Mouse (Mus musculus): ENCODE data around the gene Ubp1. TPM values are rescaled to one million over a fixed set of nuclear protein-coding genes. Genes with fewer than 3 reads are reported as not detected.

Gene Ubp1
- polyA plus RNA-seq, 1 experiment from 2014 or later, result 30.2 TPM

DNA sequence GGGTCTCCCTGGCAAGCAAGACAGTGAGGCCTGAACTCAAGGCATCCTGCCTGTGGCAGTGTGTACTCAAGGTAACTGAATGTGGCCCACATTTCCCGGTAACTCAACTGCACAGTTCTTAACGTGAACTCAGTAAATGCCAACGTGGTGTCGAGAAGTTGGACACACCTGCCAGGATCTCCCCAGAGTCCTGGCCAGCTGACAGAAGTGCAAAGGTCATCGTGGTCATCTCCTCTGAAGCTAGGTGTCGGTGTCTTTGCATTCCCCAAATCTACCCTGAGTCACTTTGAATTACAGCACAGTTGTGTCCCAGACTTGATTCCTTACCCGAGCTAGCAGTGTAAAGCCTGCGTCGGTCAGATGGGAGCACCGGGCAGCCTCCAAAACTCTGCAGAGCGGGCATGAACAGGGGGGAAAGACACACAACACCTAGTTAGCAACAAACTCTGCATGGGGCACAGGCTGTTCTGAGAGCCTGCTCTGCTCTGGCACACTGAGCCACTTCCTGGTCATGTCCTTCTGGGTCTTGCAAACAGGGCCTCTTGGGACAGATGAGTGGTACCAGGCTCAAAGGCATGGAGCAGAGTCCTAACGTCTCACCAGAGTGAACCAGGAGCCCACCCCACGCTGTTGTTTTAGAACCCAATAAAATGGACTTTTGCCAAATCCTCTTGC lies 54.3 kb downstream of the Ubp1 start:
- H3K4me2 ChIP-seq, result no peak overlapping the region
- ATAC-seq (ENCODE audit: insufficient number of reproducible peaks, low FRiP score, low TSS enrichment, low read depth), result no peak
- H3K27me3 ChIP-seq, result no peaks in the 10 kb centered on the region; the same call in 1 of the 2 replicates
- no peak overlapping the region for H3K27ac ChIP-seq
- peaks cover 3% of the 10 kb centered on the region; the same call in 1 of the 2 replicates for H3K4me1 ChIP-seq
- H3K4me3 ChIP-seq, result no peak overlapping the region
- H3K36me3 ChIP-seq, result 0 out of 2 replicates have a peak, but pooled peaks cover under 1% of the 10 kb centered on the region
- no peaks in the 10 kb centered on the region for H3K9me3 ChIP-seq
- 79% methylated on average over 13 of the region's 13 CpGs for WGBS
- no peak overlapping the region for H3K9ac ChIP-seq

DNA sequence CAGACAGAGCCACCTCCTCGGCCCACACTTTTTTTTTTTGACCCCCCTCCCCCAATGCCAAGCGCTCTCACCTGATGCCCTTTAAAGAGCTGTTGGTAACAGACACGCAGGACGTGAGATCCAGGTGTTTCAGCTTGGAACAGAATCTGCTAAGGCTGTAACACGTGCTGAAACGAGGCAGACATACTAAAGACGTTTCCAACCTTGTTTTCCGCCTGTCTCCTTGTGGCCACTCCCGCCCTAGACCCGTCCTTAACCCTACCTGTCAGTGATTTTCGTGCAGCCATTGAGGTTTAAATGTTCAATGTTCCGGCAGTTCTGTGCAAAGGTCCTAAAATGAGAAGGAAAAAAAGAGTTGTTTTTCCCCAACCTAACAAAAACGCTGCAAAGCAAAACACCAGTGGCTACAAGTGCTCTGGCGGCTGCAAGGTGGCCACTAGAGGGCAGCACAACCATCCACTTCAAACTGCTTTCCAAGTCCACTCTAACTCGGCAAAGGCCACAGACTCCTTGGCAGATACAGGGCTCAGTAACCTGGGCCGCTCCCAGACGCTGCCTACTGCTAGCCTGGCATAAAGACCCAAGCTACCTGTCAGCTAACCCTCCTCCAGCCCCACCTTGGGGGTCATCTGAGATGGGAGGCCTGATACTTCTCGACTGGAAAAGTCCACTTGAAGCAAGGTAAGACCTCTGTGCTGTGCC lies 60.0 kb downstream of the Ubp1 start:
- Histone ChIP-seq H3K4me3 (peak overlapping the region; percentile 19), H3K4me1 (peaks cover 9% of the 10 kb centered on the region; the same call in 1 of the 2 replicates), H3K27ac (no peak overlapping the region), H3K4me2 (peak overlapping the region; percentile 44), H3K9ac (0 out of 2 replicates have a peak overlapping the region, but pooled peaks have one; percentile 2), H3K27me3 (no peaks in the 10 kb centered on the region; the same call in 1 of the 2 replicates), H3K9me3 (no peaks in the 10 kb centered on the region), H3K36me3 (no peaks in the 10 kb centered on the region)
- peak; percentile 76; the same call in 1 of the 2 replicates for ATAC-seq (ENCODE audit: insufficient number of reproducible peaks, low FRiP score, low TSS enrichment, low read depth)
- WGBS, result 18% methylated on average over 18 of the region's 18 CpGs

- Histone ChIP-seq H3K36me3 (no peaks in the 10 kb centered on the region), H3K4me1 (peaks cover 9% of the 10 kb centered on the region; the same call in 1 of the 2 replicates), H3K9me3 (no peaks in the 10 kb centered on the region), H3K9ac (no peak overlapping the region), H3K27me3 (no peaks in the 10 kb centered on the region; the same call in 1 of the 2 replicates), H3K4me3 (no peak overlapping the region), H3K4me2 (no peak overlapping the region), H3K27ac (no peak overlapping the region)
- no peak for ATAC-seq (ENCODE audit: insufficient number of reproducible peaks, low FRiP score, low TSS enrichment, low read depth)
- WGBS, result 93% methylated on average over 7 of the region's 7 CpGs
Measured at GRCm38 (mm10) chr9:113992810-113993209, 62.1 kb downstream of the Ubp1 start.

DNA sequence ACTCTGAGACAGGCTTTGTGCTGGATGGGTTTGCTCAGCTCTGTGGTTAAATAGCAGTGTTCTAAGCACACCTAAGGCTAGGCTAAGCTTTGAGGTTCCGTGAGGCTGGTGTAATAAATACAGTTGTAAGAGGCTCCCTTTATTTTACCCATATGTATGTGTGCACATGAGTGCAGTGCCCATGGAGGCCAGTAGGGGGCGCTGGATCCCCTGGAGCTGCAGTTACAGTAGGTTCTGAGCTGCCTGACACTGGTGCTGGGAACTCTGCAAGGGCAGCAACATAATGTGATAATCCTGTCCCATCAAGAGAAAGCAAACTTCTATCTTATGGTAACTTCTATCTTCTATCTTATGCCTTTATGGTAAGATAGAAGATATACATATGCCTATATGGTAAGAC lies 67.6 kb downstream of the Ubp1 start:
- Histone ChIP-seq H3K9me3 (no peaks in the 10 kb centered on the region; the same call in 1 of the 2 replicates), H3K9ac (no peak overlapping the region), H3K36me3 (peaks cover 2% of the 10 kb centered on the region; the same call in 1 of the 2 replicates), H3K4me1 (no peaks in the 10 kb centered on the region), H3K4me2 (no peak overlapping the region), H3K27ac (no peak overlapping the region), H3K4me3 (no peak overlapping the region), H3K27me3 (no peaks in the 10 kb centered on the region)
- 63% methylated on average over 2 of the region's 2 CpGs for WGBS
- no peak for ATAC-seq (ENCODE audit: insufficient number of reproducible peaks, low FRiP score, low TSS enrichment, low read depth)

GRCm38 (mm10) chr9:114006801-114007200 lies 76.1 kb downstream of the Ubp1 start:
- no peaks in the 10 kb centered on the region; the same call in 1 of the 2 replicates for H3K9me3 ChIP-seq
- 0 out of 2 replicates have a peak, but pooled peaks cover 2% of the 10 kb centered on the region for H3K36me3 ChIP-seq
- no peaks in the 10 kb centered on the region for H3K27me3 ChIP-seq
- H3K9ac ChIP-seq, result no peak overlapping the region
- H3K4me2 ChIP-seq, result no peak overlapping the region
- no peak for ATAC-seq (ENCODE audit: insufficient number of reproducible peaks, low FRiP score, low TSS enrichment, low read depth)
- no peak overlapping the region for H3K4me3 ChIP-seq
- no peak overlapping the region for H3K27ac ChIP-seq
- H3K4me1 ChIP-seq, result no peaks in the 10 kb centered on the region
- 67% methylated on average over 9 of the region's 9 CpGs for WGBS

- Histone ChIP-seq H3K4me2 (no peak overlapping the region), H3K4me1 (no peaks in the 10 kb centered on the region), H3K9me3 (no peaks in the 10 kb centered on the region), H3K9ac (no peak overlapping the region), H3K27me3 (no peaks in the 10 kb centered on the region), H3K36me3 (no peaks in the 10 kb centered on the region), H3K27ac (no peak overlapping the region), H3K4me3 (no peak overlapping the region)
- ATAC-seq (ENCODE audit: insufficient number of reproducible peaks, low FRiP score, low TSS enrichment, low read depth), result no peak
- 92% methylated on average over 9 of the region's 9 CpGs for WGBS
Measured at GRCm38 (mm10) chr9:114007850-114008350, 77.2 kb downstream of the Ubp1 start.

DNA sequence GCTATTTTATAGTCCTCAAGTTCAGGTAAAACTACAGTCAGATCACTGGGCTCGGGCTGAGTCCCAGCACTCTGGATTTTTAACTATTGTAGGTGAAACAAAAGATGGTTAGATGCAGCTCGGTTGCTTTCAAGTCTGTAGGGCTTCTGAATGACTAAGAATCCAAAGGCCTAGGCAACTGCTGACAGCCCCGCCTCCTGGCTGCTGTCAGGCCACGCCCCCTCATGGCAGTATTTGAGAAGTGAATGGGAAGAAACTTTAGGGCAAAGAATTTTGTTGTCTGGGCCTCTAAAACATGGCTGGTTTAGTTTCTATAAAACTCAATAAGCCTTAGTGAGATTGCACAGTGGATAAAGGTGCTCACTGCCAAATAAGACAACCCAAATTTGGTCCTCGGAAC lies 78.8 kb downstream of the Ubp1 start:
- 58% methylated on average over 5 of the region's 5 CpGs for WGBS
- H3K4me2 ChIP-seq, result no peak overlapping the region
- no peak overlapping the region for H3K9ac ChIP-seq
- no peaks in the 10 kb centered on the region for H3K36me3 ChIP-seq
- no peaks in the 10 kb centered on the region for H3K4me1 ChIP-seq
- H3K27me3 ChIP-seq, result no peaks in the 10 kb centered on the region
- no peak overlapping the region for H3K27ac ChIP-seq
- no peaks in the 10 kb centered on the region for H3K9me3 ChIP-seq
- no peak overlapping the region for H3K4me3 ChIP-seq
- ATAC-seq (ENCODE audit: insufficient number of reproducible peaks, low FRiP score, low TSS enrichment, low read depth), result no peak

GRCm38 (mm10) chr9:114011203-114011602 lies 80.5 kb downstream of the Ubp1 start:
- Histone ChIP-seq H3K4me2 (no peak overlapping the region), H3K4me1 (no peaks in the 10 kb centered on the region), H3K27me3 (no peaks in the 10 kb centered on the region), H3K9ac (no peak overlapping the region), H3K36me3 (no peaks in the 10 kb centered on the region), H3K27ac (no peak overlapping the region), H3K4me3 (no peak overlapping the region), H3K9me3 (no peaks in the 10 kb centered on the region)
- 67% methylated on average over 18 of the region's 18 CpGs for WGBS
- ATAC-seq (ENCODE audit: insufficient number of reproducible peaks, low FRiP score, low TSS enrichment, low read depth), result no peak

DNA sequence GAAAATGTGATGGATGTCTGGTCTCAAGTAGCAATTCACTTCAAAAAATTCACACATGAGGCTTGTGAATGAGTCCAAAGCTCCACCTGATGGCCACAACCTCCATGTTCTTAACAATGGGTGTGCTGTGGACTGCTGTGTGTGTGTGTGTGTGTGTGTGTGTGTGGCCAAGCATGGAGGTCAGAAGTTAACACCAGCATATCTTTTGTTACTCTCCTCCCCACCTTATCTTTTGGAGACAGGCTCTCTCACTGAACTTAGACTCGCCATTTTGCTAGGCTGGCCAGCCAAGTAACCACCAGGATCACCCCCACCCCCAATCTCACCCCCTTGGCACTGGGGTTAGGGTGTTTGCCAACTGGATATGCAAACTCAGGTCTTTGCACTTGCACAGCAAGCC lies 83.3 kb downstream of the Ubp1 start:
- no peak for ATAC-seq (ENCODE audit: insufficient number of reproducible peaks, low FRiP score, low TSS enrichment, low read depth)
- Histone ChIP-seq H3K27ac (no peak overlapping the region), H3K4me2 (no peak overlapping the region), H3K9me3 (no peaks in the 10 kb centered on the region), H3K4me3 (no peak overlapping the region), H3K27me3 (no peaks in the 10 kb centered on the region), H3K4me1 (no peaks in the 10 kb centered on the region), H3K9ac (no peak overlapping the region), H3K36me3 (no peaks in the 10 kb centered on the region)
- WGBS, result 86% methylated on average over 1 of the region's 1 CpGs

GRCm38 (mm10) chr9:114015724-114016123 lies 85.0 kb downstream of the Ubp1 start:
- WGBS, result 86% methylated on average over 4 of the region's 4 CpGs
- Histone ChIP-seq H3K9me3 (no peaks in the 10 kb centered on the region), H3K9ac (no peak overlapping the region)

GRCm38 (mm10) chr9:114016402-114016801 lies 85.7 kb downstream of the Ubp1 start:
- no peaks in the 10 kb centered on the region for H3K36me3 ChIP-seq
- WGBS, result 77% methylated on average over 4 of the region's 4 CpGs

More at GRCm38 (mm10) chr9:114015724-114016123, 85.0 kb downstream of the Ubp1 start:
- H3K27ac ChIP-seq, result no peak overlapping the region
- no peak for ATAC-seq (ENCODE audit: insufficient number of reproducible peaks, low FRiP score, low TSS enrichment, low read depth)
- H3K4me3 ChIP-seq, result no peak overlapping the region
- no peak overlapping the region for H3K4me2 ChIP-seq
- H3K27me3 ChIP-seq, result no peaks in the 10 kb centered on the region
- H3K36me3 ChIP-seq, result no peaks in the 10 kb centered on the region
- no peaks in the 10 kb centered on the region for H3K4me1 ChIP-seq

More at GRCm38 (mm10) chr9:114016402-114016801, 85.7 kb downstream of the Ubp1 start:
- Histone ChIP-seq H3K4me1 (no peaks in the 10 kb centered on the region), H3K4me2 (no peak overlapping the region), H3K4me3 (no peak overlapping the region), H3K27me3 (no peaks in the 10 kb centered on the region), H3K9ac (no peak overlapping the region), H3K27ac (no peak overlapping the region), H3K9me3 (no peaks in the 10 kb centered on the region)
- no peak for ATAC-seq (ENCODE audit: insufficient number of reproducible peaks, low FRiP score, low TSS enrichment, low read depth)
